Mouse (Mus musculus) spleen, postnatal 10 days (tissue): ENCODE data around the gene Hydin.

Experiments
- DNase-seq, 2 experiments: peaks; one replicate each; pipeline ENCODE4 v3.0.0; 2021 to 2022; ENCODE audit warnings: low spot score in 2 of 2

The Hydin gene

GRCm38 (mm10) chr8:110633814-110634213 lies 367.0 kb downstream of the Hydin start:
- no peak for DNase-seq

GRCm38 (mm10) chr8:110636182-110636581 lies 369.4 kb downstream of the Hydin start:
- DNase-seq, result no peak

- DNase-seq, result no peak
Measured at GRCm38 (mm10) chr8:110642331-110642730, 375.6 kb downstream of the Hydin start.

GRCm38 (mm10) chr8:110643177-110643576 lies 376.4 kb downstream of the Hydin start:
- no peak for DNase-seq

- DNase-seq, result no peak
Measured at GRCm38 (mm10) chr8:110644422-110644821, 377.6 kb downstream of the Hydin start.

GRCm38 (mm10) chr8:110644901-110645300 lies 378.1 kb downstream of the Hydin start:
- DNase-seq, result no peak

- DNase-seq, result no peak
Measured at GRCm38 (mm10) chr8:110645340-110645739, 378.6 kb downstream of the Hydin start.

GRCm38 (mm10) chr8:110646064-110646463 lies 379.3 kb downstream of the Hydin start:
- DNase-seq, result peak; percentile 20 to 60

- no peak for DNase-seq
Measured at GRCm38 (mm10) chr8:110648577-110648976, 381.8 kb downstream of the Hydin start.

GRCm38 (mm10) chr8:110649286-110649685 lies 382.5 kb downstream of the Hydin start:
- no peak for DNase-seq

GRCm38 (mm10) chr8:110650838-110651237 lies 384.1 kb downstream of the Hydin start:
- no peak for DNase-seq

GRCm38 (mm10) chr8:110651847-110652246 lies 385.1 kb downstream of the Hydin start:
- no peak for DNase-seq

- DNase-seq, result no peak
Measured at GRCm38 (mm10) chr8:110654075-110655060, 387.6 kb downstream of the Hydin start.

- DNase-seq, result no peak
Measured at GRCm38 (mm10) chr8:110655827-110656226, 389.1 kb downstream of the Hydin start.

GRCm38 (mm10) chr8:110657661-110658060 lies 390.9 kb downstream of the Hydin start:
- no peak for DNase-seq
